Mouse (Mus musculus) layer of hippocampus, adult 2 months (tissue): ENCODE data around the gene Olfr780. TPM values are rescaled to one million over a fixed set of nuclear protein-coding genes. Genes with fewer than 3 reads are reported as not detected.
"Not testable (repeated sequence)": the region's sequence is repeated elsewhere in the genome, so short reads cannot be mapped to it uniquely, and the experiment has no call there.

ENCODE experiments used
- DNase-seq, 2 experiments: peaks; one replicate each; pipeline ENCODE4 v3.0.0; 2022; ENCODE audit warnings: low spot score in 2 of 2
- H3K27ac ChIP-seq: fragments of 200-600 bp; 2 replicates; pipeline ENCODE4 v1.8.1; 2022
- H3K4me3 ChIP-seq: fragments of 200-600 bp; 2 replicates; pipeline ENCODE4 v1.8.1; 2022; ENCODE audit warnings: mild to moderate bottlenecking
- CTCF ChIP-seq: fragments of 200-600 bp; conservative IDR thresholded peaks from 2 replicates; pipeline ENCODE4 v1.8.1; 2022; ENCODE audit warnings: antibody characterized with exemption, mild to moderate bottlenecking, moderate library complexity
- long read RNA-seq, 2 experiments: library from polyadenylated mRNA; stranded (forward); transcript quantifications; one replicate each; pipeline ENCODE4 v2.0.0; 2021; ENCODE audit warnings: borderline mapping rate in 2 of 2
- total RNA-seq, 2 experiments: library from RNA; stranded (reverse); gene quantifications; 2 replicates each; pipeline ENCODE4 v1.2.3; 2021

Olfr780 gene
- not detected for total RNA-seq
- long read RNA-seq, experiment 1 = 0 reads
- long read RNA-seq, experiment 2 = 0 reads

- no peak for DNase-seq
- TF ChIP-seq CTCF = no peak
- no peak within 1 kb of the TSS for H3K4me3 ChIP-seq
- no peak within 1 kb of the TSS for H3K27ac ChIP-seq
These were observed at the start of gene Olfr780 for GRCm38 (mm10) chr10:129317817-129318216. Gene Olfr780, plus strand, starts transcription at chr10:129318117.

GRCm38 (mm10) chr10:129271081-129271535 is 46.8 kb upstream of the Olfr780 start, which contains the start of gene Olfr777:
Gene Olfr777, minus strand, starts transcription at chr10:129271485.
- H3K27ac ChIP-seq = no peak within 1 kb of the TSS
- no peak for DNase-seq
- H3K4me3 ChIP-seq = no peak within 1 kb of the TSS
- TF ChIP-seq CTCF = no peak

- H3K27ac ChIP-seq, H3K4me3 ChIP-seq, DNase-seq: not testable (repeated sequence)
These were observed 4.9 kb upstream of the Olfr780 start for GRCm38 (mm10) chr10:129312973-129313372.

- H3K4me3 ChIP-seq, DNase-seq, H3K27ac ChIP-seq: not testable (repeated sequence)
These were observed 4.4 kb upstream of the Olfr780 start for GRCm38 (mm10) chr10:129313521-129313920.

GRCm38 (mm10) chr10:129328554-129328953 is 10.6 kb downstream of the Olfr780 start, which contains the start of gene Olfr781:
Gene Olfr781, plus strand, starts transcription at chr10:129328854.
- Histone ChIP-seq H3K4me3 (no peak within 1 kb of the TSS), H3K27ac (no peak within 1 kb of the TSS)
- no peak for TF ChIP-seq CTCF
- DNase-seq = no peak

GRCm38 (mm10) chr10:129348550-129348949 is 30.6 kb downstream of the Olfr780 start, which contains the start of gene Olfr782:
Gene Olfr782, plus strand, starts transcription at chr10:129348850.
- TF ChIP-seq CTCF = no peak
- no peak for DNase-seq
- Histone ChIP-seq H3K27ac (no peak within 1 kb of the TSS), H3K4me3 (no peak within 1 kb of the TSS)

- DNase-seq, H3K27ac ChIP-seq, H3K4me3 ChIP-seq: not testable (repeated sequence)
These were observed 34.6 kb downstream of the Olfr780 start for GRCm38 (mm10) chr10:129352475-129352874.

- H3K4me3 ChIP-seq, H3K27ac ChIP-seq, DNase-seq: not testable (repeated sequence)
These were observed 38.6 kb downstream of the Olfr780 start for GRCm38 (mm10) chr10:129356496-129356895.

- Histone ChIP-seq H3K4me3 (no peak overlapping the region), H3K27ac (no peak overlapping the region)
- no peak for TF ChIP-seq CTCF
- peak; percentile 34 to 49 for DNase-seq
These were observed 39.4 kb downstream of the Olfr780 start for GRCm38 (mm10) chr10:129357307-129357706.

Other genes starting within 250 kb of the Olfr780 start
- not detected for gene Olfr766-ps1, start 249.1 kb upstream of the Olfr780 start, total RNA-seq
- gene Olfr767, start 235.2 kb upstream of the Olfr780 start, total RNA-seq = not detected
- not detected for gene Olfr768, start 218.7 kb upstream of the Olfr780 start, total RNA-seq
- gene Olfr769, start 200.3 kb upstream of the Olfr780 start, total RNA-seq = not detected
- gene Olfr770, start 179.1 kb upstream of the Olfr780 start, total RNA-seq = not detected
- gene Olfr771, start 153.4 kb upstream of the Olfr780 start, total RNA-seq = not detected
- gene Olfr772, start 140.2 kb upstream of the Olfr780 start, total RNA-seq = not detected
- not detected for gene Olfr773, start 130.7 kb upstream of the Olfr780 start, total RNA-seq
- not detected for gene Olfr774, start 81.9 kb upstream of the Olfr780 start, total RNA-seq
- not detected for gene Olfr775, start 69.7 kb upstream of the Olfr780 start, total RNA-seq
- not detected for gene Olfr776, start 59.0 kb upstream of the Olfr780 start, total RNA-seq
- not detected for gene Olfr777, start 46.6 kb upstream of the Olfr780 start, total RNA-seq
- gene Olfr781, start 10.7 kb downstream of the Olfr780 start, total RNA-seq = not detected
- gene Olfr782, start 30.7 kb downstream of the Olfr780 start, total RNA-seq = not detected
- gene Olfr784, start 66.0 kb downstream of the Olfr780 start, total RNA-seq = under 1 TPM; 0.10 to 0.18 TPM
- gene Olfr785, start 87.3 kb downstream of the Olfr780 start, total RNA-seq = not detected
- gene Olfr786, start 109.2 kb downstream of the Olfr780 start, total RNA-seq = not detected
- gene Olfr787, start 143.7 kb downstream of the Olfr780 start, total RNA-seq = not detected
- not detected for gene Olfr788, start 152.9 kb downstream of the Olfr780 start, total RNA-seq
- not detected for gene Olfr789, start 166.6 kb downstream of the Olfr780 start, total RNA-seq
- not detected for gene Olfr790, start 180.4 kb downstream of the Olfr780 start, total RNA-seq
- not detected for gene Olfr791, start 203.7 kb downstream of the Olfr780 start, total RNA-seq
- gene Olfr792, start 221.0 kb downstream of the Olfr780 start, total RNA-seq = not detected
- gene Olfr794, start 249.5 kb downstream of the Olfr780 start, total RNA-seq = not detected